Mouse (Mus musculus): ENCODE data around the gene 2810021J22Rik.
A peak's percentile ranks its signal among the peaks of the same experiment; 100 is the strongest.
"Not testable (repeated sequence)": the region's sequence is repeated elsewhere in the genome, so short reads cannot be mapped to it uniquely, and the experiment has no call there.

The 2810021J22Rik gene

GRCm38 (mm10) chr11:58867039-58867953, at the start of gene 2810021J22Rik:
Gene 2810021J22Rik, plus strand, starts transcription at chr11:58867216.
- DNase-seq (ENCODE audit: low spot score) = peak; percentile 88

- DNase-seq (ENCODE audit: low spot score) = not testable (repeated sequence)
Observed at GRCm38 (mm10) chr11:58828937-58829336, 38.1 kb upstream of the 2810021J22Rik start, which contains the start of gene Olfr312. Gene Olfr312, plus strand, starts transcription at chr11:58829237.

DNA sequence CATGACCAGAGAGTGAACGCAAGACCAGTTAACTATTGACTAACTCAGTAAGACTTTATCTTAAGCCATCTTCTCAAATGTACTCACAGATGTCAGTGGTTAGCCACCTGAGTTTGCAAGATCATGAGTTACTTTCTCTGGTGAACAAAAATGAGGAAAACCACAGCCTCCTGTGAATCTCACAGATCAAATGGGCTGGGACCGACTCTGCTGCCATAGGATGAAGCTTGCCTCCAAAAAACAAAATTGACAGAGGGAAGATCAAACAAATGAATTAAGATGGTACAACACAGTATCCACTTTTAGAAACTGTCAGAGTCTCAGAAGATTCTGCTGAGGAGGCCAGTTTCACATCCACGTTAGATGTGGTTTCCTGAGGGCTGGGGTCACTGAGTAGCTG, 37.3 kb upstream of the 2810021J22Rik start:
- no peak for DNase-seq (ENCODE audit: low spot score)

DNA sequence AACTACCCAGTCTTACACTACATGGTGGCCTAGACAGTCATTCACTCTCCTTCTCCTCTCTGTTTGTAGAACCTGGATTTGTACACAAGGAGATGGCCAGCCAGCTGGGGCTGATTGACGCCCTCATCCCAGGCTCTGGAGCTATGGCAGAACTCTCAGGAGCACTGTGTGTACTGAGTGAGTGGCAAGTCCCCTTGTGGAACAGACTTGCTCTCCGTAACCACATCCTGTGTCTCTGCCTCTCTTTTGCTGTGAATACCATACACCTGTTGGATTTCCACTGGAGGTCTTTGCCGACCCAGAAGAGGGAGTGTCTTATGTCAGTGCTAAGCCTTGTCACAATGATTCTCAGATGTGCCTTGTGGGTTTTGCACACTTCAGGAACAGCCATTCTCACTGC, 34.5 kb upstream of the 2810021J22Rik start:
- not testable (repeated sequence) for DNase-seq (ENCODE audit: low spot score)

GRCm38 (mm10) chr11:58838951-58839350, 28.1 kb upstream of the 2810021J22Rik start, which contains the start of gene Olfr311:
Gene Olfr311, plus strand, starts transcription at chr11:58839251.
- not testable (repeated sequence) for DNase-seq (ENCODE audit: low spot score)

DNA sequence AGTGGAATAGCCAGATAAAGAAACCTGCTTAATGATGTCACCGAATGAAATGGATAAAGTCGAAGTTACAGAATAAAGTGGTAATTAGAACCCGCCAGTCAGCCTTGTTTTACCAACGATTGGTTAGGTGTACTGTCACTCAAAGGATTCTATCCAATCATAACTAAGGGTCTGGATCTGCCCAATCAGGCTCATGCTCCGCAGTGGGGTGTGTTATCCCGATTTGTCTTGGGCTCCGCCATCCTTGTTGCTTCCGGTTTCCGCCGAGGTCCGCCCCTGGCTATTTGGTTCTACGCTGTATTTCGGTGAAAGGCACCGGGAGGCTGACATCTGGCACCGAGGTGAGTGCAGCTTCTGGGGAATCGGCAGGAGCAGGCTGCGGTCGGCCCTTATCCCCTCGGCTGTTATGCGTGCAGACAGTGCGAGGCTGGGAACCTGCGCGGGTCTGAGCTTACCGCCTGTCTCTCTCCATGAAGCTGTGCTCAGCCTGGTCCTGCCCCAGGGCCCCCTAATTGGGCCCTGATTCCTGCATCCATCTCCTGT, 20.0 kb upstream of the 2810021J22Rik start, which contains the start of gene Gm12258:
Gm12258 (plus strand) TSS at position 240 of the 543 bp plus-strand sequence.
- peak; percentile 98 for DNase-seq (ENCODE audit: low spot score)

DNA sequence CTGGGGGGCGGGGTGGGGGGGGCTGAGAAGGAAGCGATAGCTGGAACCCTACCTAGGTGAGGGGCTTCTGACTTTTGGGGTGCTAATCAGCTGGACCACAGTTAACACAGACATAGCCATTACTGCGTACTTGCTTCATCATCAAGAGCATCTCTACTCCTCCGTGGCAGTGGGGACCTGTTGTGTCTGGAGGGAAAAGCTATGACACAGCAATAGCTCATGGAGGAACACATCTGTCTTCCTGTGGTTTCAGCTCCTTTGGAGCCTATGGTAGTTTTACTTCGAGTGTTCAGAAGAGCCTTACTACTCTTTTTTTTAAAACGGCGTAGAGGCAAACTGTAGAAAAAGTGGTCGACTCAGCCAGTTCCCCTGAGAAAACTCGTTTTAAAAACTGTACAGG, 19.4 kb upstream of the 2810021J22Rik start:
- no peak for DNase-seq (ENCODE audit: low spot score)

GRCm38 (mm10) chr11:58849731-58850130, 17.3 kb upstream of the 2810021J22Rik start:
- no peak for DNase-seq (ENCODE audit: low spot score)

- no peak for DNase-seq (ENCODE audit: low spot score)
Observed at GRCm38 (mm10) chr11:58860744-58861143, 6.3 kb upstream of the 2810021J22Rik start.

DNA sequence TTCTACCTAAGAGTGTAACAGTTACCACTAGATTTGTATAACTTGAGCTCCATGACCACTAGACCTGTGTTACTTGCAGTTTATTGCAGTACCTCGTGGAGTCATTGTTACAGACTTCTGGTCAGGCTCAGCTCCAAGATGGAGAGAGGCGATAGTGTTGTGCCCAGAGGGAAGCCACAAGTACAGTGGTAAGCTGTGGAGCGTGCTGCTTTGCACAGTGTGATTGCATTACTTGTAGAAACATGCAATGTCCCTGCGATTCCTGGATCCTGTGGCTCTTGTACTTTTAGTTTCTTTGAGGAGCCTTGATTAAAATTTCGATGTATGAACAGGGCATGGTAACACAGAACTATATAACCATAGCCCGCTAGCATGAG, 926 bp downstream of the 2810021J22Rik start:
- DNase-seq (ENCODE audit: low spot score) = no peak

GRCm38 (mm10) chr11:58870961-58871360, 3.9 kb downstream of the 2810021J22Rik start:
- DNase-seq (ENCODE audit: low spot score) = no peak

GRCm38 (mm10) chr11:58883756-58884155, 16.7 kb downstream of the 2810021J22Rik start:
- DNase-seq (ENCODE audit: low spot score) = no peak

DNA sequence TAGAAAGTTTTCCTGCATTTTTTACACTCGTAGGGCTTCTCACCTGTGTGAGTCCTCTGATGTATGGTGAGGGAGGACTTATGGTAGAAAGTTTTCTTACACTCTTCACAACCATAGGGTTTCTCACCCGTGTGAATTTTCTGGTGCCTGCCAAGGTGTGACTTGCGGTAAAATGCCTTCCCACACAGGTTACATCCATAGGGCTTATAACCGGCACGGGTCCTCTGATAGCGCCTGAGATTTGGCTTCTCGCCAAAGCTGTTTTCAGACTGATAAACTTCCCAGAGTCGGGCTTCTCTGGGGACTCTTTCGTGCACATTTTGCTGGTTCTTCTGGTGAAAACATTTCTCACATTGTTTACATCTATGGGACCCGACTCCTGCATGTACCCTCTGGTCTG, 23.5 kb downstream of the 2810021J22Rik start:
- DNase-seq (ENCODE audit: low spot score) = no peak

- DNase-seq (ENCODE audit: low spot score) = no peak
Observed at GRCm38 (mm10) chr11:58894456-58894855, 27.4 kb downstream of the 2810021J22Rik start.

DNA sequence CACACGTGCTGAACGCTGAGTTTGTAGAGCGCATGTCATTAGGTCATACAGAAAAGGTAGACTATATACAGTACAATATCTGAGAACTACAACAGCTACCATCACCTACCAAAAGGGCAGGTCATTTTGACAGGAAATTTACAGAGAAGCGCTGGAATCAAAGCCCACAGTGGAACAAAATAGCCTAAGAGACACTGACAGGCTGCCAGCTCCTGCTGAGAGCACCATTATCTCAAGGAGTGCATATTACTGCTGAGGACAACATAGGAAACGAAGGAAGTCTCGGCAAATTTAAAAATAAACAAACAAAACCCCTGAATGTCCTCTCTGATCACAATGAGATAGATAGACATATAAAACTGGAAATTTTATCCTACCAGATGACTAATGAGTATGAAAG, 30.5 kb downstream of the 2810021J22Rik start:
- no peak for DNase-seq (ENCODE audit: low spot score)

DNA sequence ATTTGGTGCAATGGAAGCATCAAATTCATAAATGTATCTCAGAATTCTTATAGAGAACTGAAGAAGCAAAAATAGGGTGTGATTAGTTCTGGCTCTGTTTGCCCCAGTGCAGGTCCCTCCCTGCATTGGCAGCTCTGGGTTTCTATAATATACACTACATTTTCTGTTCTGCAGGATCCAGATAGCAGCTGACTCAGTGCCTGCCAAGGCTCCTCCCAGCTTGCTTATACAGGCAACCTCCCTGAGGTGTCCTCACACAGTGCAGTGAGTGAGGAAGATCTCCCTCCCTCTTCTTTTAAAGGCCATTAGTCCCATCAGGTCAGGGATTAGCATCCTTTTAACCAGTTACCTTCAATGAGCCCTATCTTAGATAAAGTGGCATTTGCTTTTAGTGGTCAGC, 34.1 kb downstream of the 2810021J22Rik start:
- no peak for DNase-seq (ENCODE audit: low spot score)

- peak; percentile 90 for DNase-seq (ENCODE audit: low spot score)
Observed at GRCm38 (mm10) chr11:58903511-58904409, 36.7 kb downstream of the 2810021J22Rik start, which contains the start of gene Zfp39. Gene Zfp39, minus strand, starts transcription at chr11:58904225.

DNA sequence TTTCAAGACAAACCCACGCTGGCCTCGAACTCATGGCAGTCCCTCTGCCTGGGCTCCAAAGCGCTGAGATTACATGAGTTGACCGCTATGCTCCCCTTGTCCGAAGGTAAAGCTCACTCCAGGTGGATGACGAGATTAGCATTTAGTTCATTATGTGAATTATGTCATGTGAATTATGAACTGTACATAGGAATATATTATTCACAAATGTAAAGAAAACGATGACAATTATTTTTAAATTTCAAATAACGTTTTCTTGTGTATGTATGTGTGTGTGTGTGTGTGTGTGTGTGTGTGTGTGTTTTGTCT, 37.3 kb downstream of the 2810021J22Rik start:
- no peak for DNase-seq (ENCODE audit: low spot score)

DNA sequence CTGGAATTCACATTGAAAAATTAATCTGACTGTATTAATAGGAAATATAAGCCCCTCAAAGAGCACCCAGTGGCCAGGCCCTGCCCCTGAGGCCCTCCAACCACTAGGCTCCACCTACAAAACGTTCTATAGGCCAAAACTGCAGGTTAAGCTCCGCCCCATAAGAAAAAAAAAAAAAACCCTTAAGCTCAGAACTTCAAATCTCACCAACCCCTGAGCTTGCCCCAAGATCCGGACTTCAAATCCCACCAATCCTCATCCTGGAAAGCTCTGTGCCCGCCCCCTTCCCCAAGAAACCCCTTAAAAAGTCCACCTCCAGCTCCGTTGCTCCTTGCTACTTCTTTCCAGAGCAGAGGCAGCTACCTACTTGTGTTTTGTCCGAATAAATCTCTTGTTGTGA, 37.8 kb downstream of the 2810021J22Rik start:
- DNase-seq (ENCODE audit: low spot score) = peak; percentile 31

DNA sequence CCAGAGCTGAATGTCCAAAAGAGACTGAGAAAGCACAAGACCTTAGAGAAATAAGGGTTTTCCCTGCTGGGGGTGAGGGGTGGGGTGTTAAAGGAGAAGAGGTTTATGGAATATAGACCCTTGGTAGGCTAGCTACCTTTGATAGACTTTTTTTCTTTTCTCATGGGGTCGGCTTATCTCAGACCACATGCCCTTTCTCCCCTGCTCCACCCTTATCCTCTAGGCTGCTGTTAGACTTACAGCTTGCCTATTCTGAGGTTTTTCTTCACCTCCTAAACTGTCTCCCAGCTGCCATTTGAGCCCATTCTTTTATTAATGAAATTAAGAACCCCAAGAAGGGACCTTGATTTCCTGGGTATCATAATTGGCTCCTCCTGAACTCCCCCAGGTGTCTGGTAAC, 46.8 kb downstream of the 2810021J22Rik start:
- no peak for DNase-seq (ENCODE audit: low spot score)

GRCm38 (mm10) chr11:58914461-58915028, 47.5 kb downstream of the 2810021J22Rik start:
- DNase-seq (ENCODE audit: low spot score) = peak; percentile 46

Data from adipocyte (in vitro differentiated cells).